12 mouse cellular contexts compared by ENCODE assay signal in the genomic region with DNA sequence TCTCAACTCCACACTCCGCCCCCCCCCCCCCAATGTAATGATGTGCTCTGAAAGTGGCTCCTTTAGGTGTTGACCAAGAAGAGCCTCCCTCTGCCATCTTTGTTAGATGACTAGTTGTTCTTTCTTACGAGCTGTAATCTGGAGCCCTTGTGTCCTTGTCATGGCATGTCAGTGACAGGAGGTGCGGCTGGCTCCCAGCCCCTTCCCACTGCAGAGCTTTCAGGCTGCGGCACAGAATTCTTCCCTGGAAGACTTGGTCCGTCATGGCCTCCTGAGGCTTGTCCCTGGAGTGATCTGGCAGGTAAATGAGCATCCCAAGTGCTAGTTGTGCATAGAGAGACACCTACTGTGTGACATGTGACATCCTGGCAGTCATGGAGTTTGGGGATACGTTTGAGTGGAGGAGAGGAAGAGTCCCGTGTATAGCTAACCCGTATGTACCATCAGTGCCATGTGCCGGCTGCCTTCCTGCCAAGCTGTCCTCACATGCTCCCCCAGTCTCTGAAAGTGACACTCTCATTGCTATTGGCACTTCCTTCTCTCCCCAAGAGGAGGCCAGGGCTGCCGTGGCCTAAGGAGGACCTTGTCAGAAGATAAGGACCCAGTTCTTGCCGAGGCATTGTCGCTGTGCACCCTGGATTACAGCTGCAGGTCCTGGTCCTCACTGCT. TPM values are rescaled to one million over a fixed set of nuclear protein-coding genes. Genes with fewer than 3 reads are reported as not detected.
DNase-seq lines count a peak whose midpoint lies in the region; ATAC-seq and TF ChIP-seq lines count a peak whose summit lies in the region.
"Had no signal": no experiment of that assay in that cellular context is flagged by ENCODE, and none has a peak within 500 bp of the region (broad histone marks: within the 10 kb centered on the region; RNA-seq: fewer than 3 reads in every experiment).

No protein-coding gene starts in this region.

- TF ChIP-seq POLR2A in olfactory bulb, adult 2 months (IDR thresholded peaks at IDR 0.05; ENCODE audit: insufficient read depth, low read depth, low read length) = no peak

- peak; percentile 19; the same call in 1 of the 2 replicates for TF ChIP-seq CTCF in gastrocnemius, adult 2 months (IDR thresholded peaks at IDR 0.05)
- no peak for TF ChIP-seq CTCF in olfactory bulb, adult 2 months (IDR thresholded peaks at IDR 0.05; ENCODE audit: insufficient read depth, low read depth, low read length)

- peaks cover 49% of the 10 kb centered on the region for H3K4me1 ChIP-seq in limb, embryonic 13.5 days
- peaks cover 27% of the 10 kb centered on the region for H3K4me1 ChIP-seq in limb, embryonic 10.5 days
- peaks cover 64% of the 10 kb centered on the region for H3K4me1 ChIP-seq in heart, embryonic 12.5 days (replicated peaks)
- peaks cover 77% of the 10 kb centered on the region for H3K4me1 ChIP-seq in olfactory bulb, adult 2 months (ENCODE audit: control insufficient read depth, insufficient read depth, low read length)
- H3K4me1 ChIP-seq in midbrain, embryonic 15.5 days = peaks cover 13% of the 10 kb centered on the region

- H3K27me3 ChIP-seq in limb, embryonic 13.5 days = no peaks in the 10 kb centered on the region
- H3K27me3 ChIP-seq in limb, embryonic 10.5 days (ENCODE audit: low read depth, poor library complexity, severe bottlenecking) = no peaks in the 10 kb centered on the region
- no peaks in the 10 kb centered on the region for H3K27me3 ChIP-seq in heart, embryonic 12.5 days (replicated peaks)
- no peaks in the 10 kb centered on the region for H3K27me3 ChIP-seq in midbrain, embryonic 15.5 days (replicated peaks)

- H3K4me3 ChIP-seq in gastrocnemius, adult 2 months = peak overlapping the region; percentile 35
- H3K4me3 ChIP-seq in limb, embryonic 13.5 days = no peak overlapping the region
- H3K4me3 ChIP-seq in limb, embryonic 10.5 days = no peak overlapping the region
- H3K4me3 ChIP-seq in heart, embryonic 12.5 days = no peak overlapping the region
- 0 out of 2 replicates have a peak overlapping the region, but pooled peaks have one; percentile 15 for H3K4me3 ChIP-seq in olfactory bulb, adult 2 months (ENCODE audit: insufficient read depth, low read depth, low read length)
- no peak overlapping the region for H3K4me3 ChIP-seq in midbrain, embryonic 15.5 days

- intact Hi-C loops in gastrocnemius, adult 2 months (cut with DNase I) = no loop called here

- no peak for ATAC-seq in limb, embryonic 13.5 days (ENCODE audit: low FRiP score, low read depth)
- no peak for ATAC-seq in heart, embryonic 12.5 days (ENCODE audit: insufficient number of reproducible peaks, low FRiP score)
- no peak for ATAC-seq in midbrain, embryonic 15.5 days (replicated peaks)

- H3K4me2 ChIP-seq in limb, embryonic 13.5 days (replicated peaks) = no peak overlapping the region; the same call in 1 of the 2 replicates
- 0 out of 2 replicates have a peak overlapping the region, but pooled peaks have one; percentile 18 for H3K4me2 ChIP-seq in heart, embryonic 12.5 days
- H3K4me2 ChIP-seq in midbrain, embryonic 15.5 days = no peak overlapping the region

- H3K9me3 ChIP-seq in limb, embryonic 13.5 days = no peaks in the 10 kb centered on the region
- no peaks in the 10 kb centered on the region for H3K9me3 ChIP-seq in limb, embryonic 10.5 days (replicated peaks)
- H3K9me3 ChIP-seq in heart, embryonic 12.5 days (replicated peaks) = no peaks in the 10 kb centered on the region
- no peaks in the 10 kb centered on the region for H3K9me3 ChIP-seq in midbrain, embryonic 15.5 days

- peak; percentile 86 for DNase-seq in gastrocnemius, adult 2 months
- no peak for DNase-seq in gastrocnemius, postnatal 10 days
- DNase-seq in limb, embryonic 10.5 days (ENCODE audit: low spot score) = no peak
- DNase-seq: adrenal gland, postnatal 10 days; kidney, postnatal 10 days; lung, postnatal 36 days; spleen, adult 18-20 months had no signal

- H3K27ac ChIP-seq in gastrocnemius, adult 2 months = peak overlapping the region; percentile 66
- peak overlapping the region; percentile 44; the same call in 1 of the 2 replicates for H3K27ac ChIP-seq in limb, embryonic 13.5 days
- no peak overlapping the region for H3K27ac ChIP-seq in limb, embryonic 10.5 days
- 0 out of 2 replicates have a peak overlapping the region, but pooled peaks have one; percentile 10 for H3K27ac ChIP-seq in heart, embryonic 12.5 days (ENCODE audit: poor library complexity, severe bottlenecking)
- H3K27ac ChIP-seq in olfactory bulb, adult 2 months (ENCODE audit: insufficient read depth, low read depth, low read length) = peak overlapping the region; percentile 81
- no peak overlapping the region for H3K27ac ChIP-seq in midbrain, embryonic 15.5 days
- H3K27ac ChIP-seq: liver, embryonic 14.5 days had no signal

- H3K9ac ChIP-seq in limb, embryonic 13.5 days = no peak overlapping the region
- H3K9ac ChIP-seq in heart, embryonic 12.5 days = peak overlapping the region; percentile 16; the same call in 1 of the 2 replicates
- no peak overlapping the region for H3K9ac ChIP-seq in midbrain, embryonic 15.5 days
- H3K9ac ChIP-seq: liver, embryonic 14.5 days had no signal

- peaks cover 46% of the 10 kb centered on the region for H3K36me3 ChIP-seq in limb, embryonic 13.5 days
- peaks cover 45% of the 10 kb centered on the region for H3K36me3 ChIP-seq in limb, embryonic 10.5 days
- H3K36me3 ChIP-seq in heart, embryonic 12.5 days = peaks cover 39% of the 10 kb centered on the region
- peaks cover 17% of the 10 kb centered on the region for H3K36me3 ChIP-seq in midbrain, embryonic 15.5 days (replicated peaks)

- WGBS in limb, embryonic 13.5 days = 90% methylated on average over 12 of the region's 12 CpGs
- 91% methylated on average over 12 of the region's 12 CpGs for WGBS in limb, embryonic 10.5 days
- WGBS in heart, embryonic 12.5 days = 48% methylated on average over 12 of the region's 12 CpGs
- WGBS in olfactory bulb, adult 2 months = 36% methylated on average over 12 of the region's 12 CpGs
- 89% methylated on average over 12 of the region's 12 CpGs for WGBS in midbrain, embryonic 15.5 days

RNA-seq across cellular contexts. Expression of a gene that starts 24.0 kb away (rescaled TPM):
- 10 to 100 TPM; 52.3 to 52.8 TPM for total RNA-seq in gastrocnemius, adult 2 months (2021)
- 10 to 100 TPM; 91.6 to 93.4 TPM for total RNA-seq in gastrocnemius, postnatal 10 days (2021)
- polyA plus RNA-seq in limb, embryonic 13.5 days (2015; fragmentation: Nextera tagmentation; extraction: Ambion mirVana) = 61.2 and 65.4 TPM in 2 replicates
- 40.1 and 47.8 TPM in 2 replicates for polyA plus RNA-seq in limb, embryonic 10.5 days (2016; fragmentation: Nextera tagmentation; extraction: Ambion mirVana)
- polyA plus RNA-seq in heart, embryonic 12.5 days (2016; fragmentation: Nextera tagmentation; extraction: Ambion mirVana) = 53.4 and 56.6 TPM in 2 replicates
- not detected in 2 replicates for polyA plus RNA-seq in olfactory bulb, adult 2 months (2012; ENCODE audit: insufficient read depth, insufficient read length, low replicate concordance, missing spikeins)
- 62.8 and 63.9 TPM in 2 replicates for polyA plus RNA-seq in midbrain, embryonic 15.5 days (2015; fragmentation: Nextera tagmentation; extraction: Ambion mirVana)

Comparison
In these comparisons a context has a peak if more than half of its experiments do, and no peak if none do; other contexts are left out.
1. H3K27ac ChIP-seq: peak in gastrocnemius, adult 2 months (single experiment), limb, embryonic 13.5 days (single experiment), heart, embryonic 12.5 days (single experiment) and olfactory bulb, adult 2 months (single experiment); none in limb, embryonic 10.5 days (single experiment) and midbrain, embryonic 15.5 days (single experiment).
2. H3K4me3 ChIP-seq: peak in gastrocnemius, adult 2 months (single experiment) and olfactory bulb, adult 2 months (single experiment); none in limb, embryonic 13.5 days (single experiment), limb, embryonic 10.5 days (single experiment), heart, embryonic 12.5 days (single experiment) and midbrain, embryonic 15.5 days (single experiment).